Mouse (Mus musculus): ENCODE results near the gene Vps35.

DNA sequence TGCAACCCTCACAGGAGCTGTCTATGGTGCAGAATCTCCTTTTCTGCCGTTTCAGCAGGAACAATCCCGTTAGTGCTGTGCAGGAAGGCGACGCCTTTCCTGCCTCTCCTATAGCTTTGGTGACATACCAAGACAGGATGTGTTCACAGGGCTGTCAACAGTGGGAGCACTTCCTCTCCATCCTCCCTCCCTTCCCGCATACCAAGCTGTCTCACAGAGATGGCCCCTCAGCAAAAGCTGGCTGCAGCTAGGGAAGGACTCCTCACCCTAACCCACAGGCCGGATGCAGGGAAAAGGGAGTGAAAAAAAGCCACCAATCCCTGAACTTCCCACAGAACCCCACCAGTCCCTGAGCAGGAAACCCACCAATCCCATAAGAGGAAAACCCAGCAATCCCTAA is 78.6 kb downstream of the Vps35 start:
- no peak for TF ChIP-seq CTCF (IDR thresholded peaks at IDR 0.05; ENCODE audit: low read depth, low read length)
- TF ChIP-seq POLR2A (IDR thresholded peaks at IDR 0.05; ENCODE audit: borderline replicate concordance, low read depth, low read length), result no peak

Measured in bone marrow macrophage, adult 2 months (primary cell).